Mouse (Mus musculus) brain, embryonic 18.5 days (tissue): Measurements from ENCODE around the gene Zdhhc1.

Source experiments
- DNase-seq: peaks from one replicate; pipeline ENCODE4 v3.0.0-alpha.2; 2012; ENCODE audit warnings: low read depth, low spot score

The Zdhhc1 gene

DNA sequence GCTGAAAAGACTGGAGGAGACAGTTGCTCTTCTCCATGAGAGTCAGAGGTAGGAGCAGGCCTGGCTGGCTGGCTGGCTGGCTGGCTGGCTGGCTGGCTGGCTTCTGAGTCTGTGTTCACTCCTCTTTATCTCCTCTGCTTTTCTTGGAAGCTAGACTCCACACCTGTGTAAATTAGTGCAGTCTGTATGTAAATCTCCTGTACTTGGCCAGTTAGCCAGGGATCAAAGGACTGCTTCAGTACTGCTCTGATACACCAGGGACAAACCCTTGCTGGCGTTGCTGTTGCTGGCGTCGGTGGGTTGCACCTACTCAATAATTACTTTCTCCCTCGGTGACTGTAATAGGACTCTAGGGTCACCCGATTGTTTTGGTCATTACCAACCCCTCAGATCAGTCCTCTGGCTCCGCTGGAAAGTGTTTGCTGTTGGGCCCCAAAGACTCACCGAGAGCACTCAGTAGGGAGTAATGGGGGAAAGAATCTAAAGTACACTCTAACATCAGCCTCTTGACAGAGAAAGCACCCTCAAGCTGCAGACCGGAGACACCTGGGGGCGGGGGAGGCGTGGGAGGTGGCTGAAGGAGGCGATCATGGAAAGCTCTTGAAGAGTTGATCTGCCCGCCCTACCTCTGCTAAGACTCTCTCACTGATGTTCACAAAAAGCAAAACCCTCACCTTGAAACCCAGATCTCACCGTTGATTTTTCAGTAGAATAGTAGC, 35.5 kb downstream of the Zdhhc1 start:
- no peak for DNase-seq

DNA sequence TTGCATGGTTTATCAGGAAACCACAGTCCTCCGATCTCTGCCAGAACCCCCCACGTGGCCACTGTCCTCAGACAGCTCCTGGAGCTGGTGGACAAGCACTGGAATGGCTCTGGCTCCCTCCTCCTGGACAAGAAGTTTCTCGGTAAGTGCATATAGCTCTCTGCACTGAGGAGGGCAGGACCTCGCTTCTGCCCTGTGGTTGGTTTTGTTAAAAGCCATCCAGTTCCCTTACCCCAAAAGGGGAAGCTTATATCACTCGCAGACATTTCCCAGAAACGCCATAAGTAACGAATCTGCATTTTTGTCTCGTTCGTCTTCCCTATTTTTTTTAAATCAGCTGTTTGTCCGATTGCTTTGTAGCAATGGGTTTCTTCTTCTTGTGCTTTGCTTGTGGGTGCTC, 41.5 kb downstream of the Zdhhc1 start:
- no peak for DNase-seq

DNA sequence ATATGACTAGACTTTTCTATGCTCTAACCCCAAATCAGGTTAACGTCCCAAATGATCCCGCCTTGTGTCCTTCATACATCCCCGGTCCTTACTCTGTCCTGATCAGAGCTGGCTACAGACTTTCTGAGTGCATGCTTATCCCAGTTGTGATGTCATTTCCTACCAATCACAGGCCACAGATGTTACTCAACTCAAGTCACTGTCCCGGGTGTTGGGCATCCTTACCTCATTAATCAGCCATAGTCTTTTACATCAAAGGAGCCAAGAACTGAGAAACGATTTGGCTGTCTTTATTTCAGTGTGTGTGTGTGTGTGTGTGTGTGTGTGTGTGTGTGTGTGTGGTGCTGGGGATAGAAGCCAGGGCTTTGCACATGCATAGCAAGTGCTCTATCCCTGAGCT, 42.6 kb downstream of the Zdhhc1 start:
- DNase-seq = no peak

DNA sequence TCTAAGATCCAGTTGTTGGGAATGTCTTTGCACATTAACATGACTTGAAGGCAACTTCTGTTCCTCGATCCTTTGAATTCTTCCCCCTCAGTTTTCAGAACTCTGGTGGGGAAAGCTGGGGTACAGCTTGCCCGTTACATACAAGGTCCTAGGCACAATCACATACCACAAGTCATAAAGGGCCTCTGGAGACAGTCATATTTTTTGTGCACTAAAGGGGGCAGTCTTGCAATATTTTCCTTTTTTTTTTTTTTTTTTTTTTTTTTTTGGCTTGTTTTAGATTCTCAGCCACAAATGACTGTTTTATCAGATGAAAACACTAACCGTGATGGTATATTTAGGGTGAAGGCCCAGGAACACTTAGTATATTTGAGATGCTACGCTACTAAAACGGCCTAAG, 43.4 kb downstream of the Zdhhc1 start:
- no peak for DNase-seq

DNA sequence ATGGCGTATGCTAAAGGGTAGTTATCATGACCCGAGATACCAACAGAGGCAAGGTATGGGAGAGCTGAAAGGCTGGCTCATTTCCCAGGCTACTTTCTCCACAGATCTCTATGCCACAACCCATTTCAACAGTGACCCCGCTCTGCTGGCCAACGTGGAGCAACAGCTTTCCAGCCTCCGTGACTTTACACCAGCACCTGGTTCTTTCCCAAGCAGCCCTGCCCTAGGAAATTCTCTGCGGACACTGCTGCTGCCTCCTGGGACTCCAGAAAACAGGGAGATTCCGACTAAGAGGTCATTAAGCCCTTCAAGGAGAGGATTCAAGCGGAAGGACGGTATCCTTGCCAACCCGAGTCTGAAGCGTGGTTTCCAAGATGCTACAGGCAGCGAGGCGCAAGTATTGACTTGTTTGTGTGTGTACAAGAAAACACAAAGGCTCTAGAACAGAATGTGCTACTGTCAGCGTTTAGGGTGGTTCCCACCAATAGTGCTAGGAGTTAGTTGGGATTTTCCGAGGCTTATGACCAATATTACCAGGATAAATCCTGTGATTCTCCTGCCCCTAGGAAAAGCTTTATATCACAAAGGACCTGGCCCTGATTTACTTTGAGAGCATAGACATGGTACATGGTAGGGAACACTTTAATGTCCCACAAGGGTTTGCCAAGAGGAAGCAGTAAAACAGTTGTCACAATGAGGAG, 44.6 kb downstream of the Zdhhc1 start:
- DNase-seq = no peak

DNA sequence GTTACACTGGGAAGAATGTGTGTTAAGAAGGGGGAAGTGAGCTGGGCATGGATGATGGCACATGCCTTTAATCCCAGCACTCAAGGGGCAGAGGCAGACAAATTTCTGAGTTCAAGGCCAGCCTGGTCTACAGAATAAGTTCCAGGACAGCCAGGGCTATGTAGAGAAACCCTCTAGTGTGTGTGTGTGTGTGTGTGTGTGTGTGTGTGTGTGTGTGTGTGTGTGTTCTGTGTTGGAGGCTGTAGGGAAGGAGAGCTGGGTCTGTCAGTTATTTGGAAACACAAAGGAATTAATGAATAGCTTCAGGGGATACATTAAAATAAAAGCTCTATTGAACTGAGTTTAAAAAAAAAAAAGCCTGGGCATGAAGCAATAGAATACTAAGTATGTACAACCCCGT, 45.7 kb downstream of the Zdhhc1 start:
- DNase-seq = no peak

DNA sequence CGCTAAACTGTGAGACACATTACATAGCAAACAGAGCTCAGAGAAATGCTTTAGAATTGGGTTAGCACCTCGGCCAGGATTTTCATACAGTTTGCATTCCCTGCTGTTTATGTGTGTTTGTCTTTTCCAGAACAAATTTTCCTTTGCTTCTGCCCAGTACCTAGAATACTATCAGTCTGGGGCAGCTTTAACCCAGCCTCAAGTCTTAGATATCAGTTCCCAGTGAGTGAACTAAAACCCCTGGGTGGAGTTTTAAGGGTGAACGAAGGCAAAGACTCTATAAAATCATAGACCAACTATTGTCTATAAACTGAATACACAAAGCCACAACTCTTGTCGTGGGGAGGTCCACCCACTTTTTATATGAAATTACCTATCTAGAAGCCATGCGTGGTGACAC, 48.1 kb downstream of the Zdhhc1 start:
- no peak for DNase-seq

DNA sequence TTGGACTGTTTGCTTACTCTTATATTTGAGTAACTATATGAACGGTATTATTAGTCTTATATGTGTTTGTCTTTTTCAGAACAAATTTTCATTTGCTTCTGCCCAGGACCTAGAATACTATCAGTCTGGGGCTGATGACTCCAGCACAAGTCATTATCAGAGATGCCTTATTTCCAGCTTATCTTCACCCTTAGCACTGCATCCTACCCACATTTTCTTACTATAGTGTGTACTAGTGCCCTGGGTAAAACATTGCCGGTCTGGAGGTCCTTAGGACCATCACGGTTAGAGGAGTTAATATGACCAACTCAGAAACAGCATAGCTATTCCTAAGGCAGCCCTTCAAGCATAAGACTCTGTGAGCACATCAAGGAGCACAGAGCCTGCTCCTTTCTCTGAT, 48.5 kb downstream of the Zdhhc1 start:
- no peak for DNase-seq

DNA sequence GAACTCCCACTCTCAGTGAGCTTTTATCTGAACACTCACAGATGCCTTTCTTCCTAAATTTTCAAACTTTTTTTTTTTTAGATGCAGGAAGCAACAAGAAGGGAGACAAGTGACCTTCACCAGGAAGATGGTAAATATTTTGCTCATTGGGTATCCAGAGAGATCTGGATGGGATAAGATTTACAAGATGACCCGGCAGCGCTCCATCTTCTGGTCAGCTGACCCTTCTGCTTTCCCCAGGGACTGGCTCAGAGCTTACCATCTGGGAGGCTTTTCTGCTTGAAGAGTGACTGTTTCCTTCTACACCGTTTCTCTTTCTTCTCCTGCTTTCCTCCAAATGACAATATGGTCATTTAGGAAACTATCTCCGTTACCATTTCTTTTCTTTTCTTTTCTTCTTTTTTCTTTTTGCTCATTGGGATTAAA, 50.6 kb downstream of the Zdhhc1 start:
- DNase-seq = no peak

DNA sequence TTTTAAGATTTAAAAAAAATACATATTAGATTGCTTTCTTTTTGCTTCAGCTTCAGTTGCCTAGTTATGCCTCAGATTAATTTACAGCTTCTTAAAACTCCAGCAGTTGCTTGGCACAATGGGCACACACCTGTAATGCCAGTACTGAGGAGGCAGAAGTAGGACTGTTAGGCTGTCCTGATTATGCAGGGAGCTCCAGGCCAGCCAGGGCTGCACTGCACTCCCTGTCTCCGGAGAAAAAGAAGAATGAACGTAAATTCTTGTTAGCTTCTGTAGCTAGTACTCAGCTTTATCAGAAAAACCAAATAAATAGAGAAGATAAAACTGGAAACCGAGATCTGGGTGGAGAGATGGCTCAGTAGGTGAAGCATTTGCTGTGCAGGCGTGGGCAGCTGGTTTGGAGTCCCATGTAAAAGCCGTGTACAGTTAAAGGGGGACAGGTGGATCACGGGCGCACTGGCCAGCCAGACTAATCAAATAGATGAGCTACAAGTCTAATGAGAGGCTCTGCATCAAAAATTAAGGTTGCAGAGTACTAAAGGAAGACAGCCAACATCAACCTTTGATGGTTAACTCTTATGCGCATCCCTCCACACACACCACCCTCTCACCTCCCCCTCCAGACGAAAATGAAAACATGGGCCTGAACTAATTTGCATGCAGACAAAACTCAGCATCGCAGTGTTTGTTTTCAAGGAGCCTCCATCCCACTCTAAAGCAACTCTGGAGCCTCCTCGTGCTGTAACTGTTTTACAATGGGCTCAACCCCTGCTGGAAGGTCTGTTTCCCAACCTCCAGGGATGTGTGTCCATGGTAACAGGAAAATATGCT, 51.2 kb downstream of the Zdhhc1 start:
- DNase-seq = no peak

DNA sequence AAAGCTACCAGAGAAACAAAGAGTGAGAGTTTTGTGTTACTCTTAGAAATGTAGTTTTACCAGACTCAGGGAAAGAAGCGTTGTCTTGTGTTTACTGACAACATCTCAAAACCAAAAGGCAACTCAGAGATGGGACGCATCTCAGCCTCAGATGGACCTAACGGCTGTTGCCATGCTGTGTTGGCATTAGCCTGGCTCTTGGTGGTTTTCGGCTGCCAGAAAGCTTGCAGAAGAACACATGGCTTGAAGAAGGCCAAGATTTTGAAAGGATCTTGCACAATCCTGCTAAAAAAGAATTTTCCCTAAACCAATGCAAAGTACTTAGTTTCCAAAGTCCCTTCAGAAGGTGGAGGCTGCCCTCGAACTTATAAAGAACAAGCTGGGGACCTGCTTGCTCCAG, 54.0 kb downstream of the Zdhhc1 start:
- no peak for DNase-seq

DNA sequence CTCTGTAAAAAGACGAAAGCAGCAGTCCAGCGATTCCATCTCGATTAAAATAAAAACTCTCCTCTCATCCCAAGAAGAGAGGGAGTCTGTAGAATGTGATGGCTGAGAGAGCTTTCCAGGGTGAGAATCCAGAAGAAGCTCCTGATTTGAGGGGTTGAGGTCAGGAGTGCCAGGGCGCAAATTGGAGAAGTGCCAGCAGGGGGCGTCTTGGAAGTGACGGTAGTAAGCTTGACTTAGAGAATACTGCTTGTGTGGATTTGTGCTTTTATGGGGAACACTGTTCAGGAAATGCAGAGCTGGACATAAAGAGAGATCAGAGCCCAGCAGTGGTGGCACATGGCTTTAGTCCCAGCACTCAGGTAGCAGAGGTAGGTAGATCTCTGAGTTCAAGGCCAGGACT, 55.3 kb downstream of the Zdhhc1 start:
- no peak for DNase-seq

DNA sequence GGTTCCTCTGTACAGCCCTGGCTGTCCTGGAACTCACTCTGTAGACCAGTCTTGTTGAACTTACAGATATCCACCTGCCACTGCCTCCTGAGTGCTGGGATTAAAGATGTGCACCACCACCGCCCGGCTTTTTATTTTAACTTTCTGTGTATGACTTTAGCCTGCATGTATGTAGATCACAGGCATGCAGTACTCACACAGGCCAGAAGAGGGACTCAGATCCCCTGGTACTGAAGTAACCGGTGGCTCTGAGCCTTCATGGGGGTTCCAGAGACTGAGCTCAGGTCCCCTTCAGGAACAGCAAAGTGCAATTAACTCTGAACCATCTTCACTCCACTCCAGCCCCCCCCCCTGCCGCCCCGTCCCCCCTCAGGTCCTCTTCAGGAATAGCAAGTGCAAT, 57.8 kb downstream of the Zdhhc1 start:
- no peak for DNase-seq

DNA sequence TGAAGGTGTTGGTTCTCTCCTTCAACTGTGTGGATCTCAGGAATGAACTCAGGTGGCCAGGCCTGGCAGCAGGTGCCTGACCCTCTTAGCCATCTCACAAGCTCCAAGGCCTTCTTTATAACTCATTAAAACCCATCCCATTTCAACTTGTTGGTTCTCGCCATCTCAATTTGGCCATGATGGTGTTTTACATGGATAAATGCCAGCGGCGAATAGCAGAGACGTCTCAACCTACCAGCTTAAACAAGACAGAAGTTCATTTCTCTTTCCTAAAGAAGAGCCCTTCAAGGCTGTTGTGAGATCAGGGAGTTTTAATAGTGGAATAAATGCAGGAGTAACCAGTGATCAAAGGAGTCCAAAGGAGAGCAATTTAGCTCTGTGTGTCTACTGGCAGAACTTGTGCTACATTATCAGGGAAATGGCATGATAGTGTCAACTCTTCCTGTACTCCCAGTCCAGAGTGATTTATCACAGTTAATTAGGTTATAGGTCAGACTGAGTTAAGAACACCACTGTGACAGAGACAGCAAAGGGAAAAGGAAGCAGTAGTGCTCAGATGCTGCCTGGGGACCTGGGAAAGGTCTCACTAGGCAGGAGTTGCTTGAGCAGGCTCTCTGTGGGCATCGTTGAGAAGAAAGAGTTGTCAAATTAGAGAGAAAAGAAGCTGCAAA, 59.5 kb downstream of the Zdhhc1 start:
- no peak for DNase-seq

DNA sequence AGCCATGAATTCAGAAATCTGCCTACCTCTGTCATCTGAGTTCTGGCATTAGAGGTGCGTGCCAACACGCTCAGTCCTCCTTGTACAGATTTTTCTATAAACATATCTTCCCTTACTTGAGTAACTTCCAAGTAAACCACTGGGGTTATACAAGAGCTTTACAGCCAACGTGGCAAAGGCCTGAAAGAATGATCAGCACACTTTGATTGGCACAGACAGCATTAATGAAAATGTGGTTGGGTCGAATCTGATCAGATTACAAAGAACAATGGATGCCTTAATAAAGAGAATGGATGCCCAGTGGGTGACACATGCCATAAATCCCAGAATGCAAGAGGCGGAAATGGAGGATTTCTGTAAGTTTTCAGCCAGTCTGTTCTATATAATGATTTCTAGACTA, 60.5 kb downstream of the Zdhhc1 start:
- DNase-seq = no peak

DNA sequence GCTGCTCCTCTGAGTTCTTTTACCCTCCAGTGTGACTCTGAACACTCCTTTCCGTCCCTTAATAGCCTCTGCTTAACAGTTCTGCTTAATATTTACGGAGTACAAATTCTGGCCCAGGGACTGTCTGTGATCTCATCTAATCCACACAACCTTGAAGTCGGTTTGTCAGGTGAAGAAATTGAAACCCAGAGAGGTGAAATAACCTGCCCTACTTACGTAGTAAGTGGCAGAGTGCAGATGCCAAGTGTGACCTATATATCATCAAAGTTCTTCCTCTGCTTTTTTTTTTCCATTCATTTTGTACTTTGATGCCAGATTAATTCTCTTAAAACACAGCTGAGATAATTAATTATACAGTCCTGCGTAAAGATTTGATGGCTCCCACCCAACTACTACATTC, 62.6 kb downstream of the Zdhhc1 start:
- no peak for DNase-seq

DNA sequence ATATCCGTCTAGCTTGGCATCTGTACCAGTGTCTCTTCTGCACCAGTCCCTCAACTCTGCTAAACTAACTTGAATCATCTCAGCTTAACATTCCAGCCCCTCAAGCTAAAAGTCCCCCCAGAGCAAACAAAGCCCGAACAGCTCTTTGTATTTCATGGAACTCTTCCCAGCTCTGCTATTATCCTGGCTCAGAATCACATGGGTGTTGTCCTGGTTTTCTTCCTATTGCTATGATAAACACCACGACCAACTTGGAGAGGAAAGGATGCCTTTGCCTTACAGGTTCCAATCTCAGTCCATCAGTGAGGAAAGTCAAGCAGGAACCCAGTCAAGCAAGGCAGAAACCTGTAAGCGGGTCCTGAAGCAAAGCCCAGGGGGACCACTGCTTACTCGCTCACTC, 63.2 kb downstream of the Zdhhc1 start:
- DNase-seq = no peak

DNA sequence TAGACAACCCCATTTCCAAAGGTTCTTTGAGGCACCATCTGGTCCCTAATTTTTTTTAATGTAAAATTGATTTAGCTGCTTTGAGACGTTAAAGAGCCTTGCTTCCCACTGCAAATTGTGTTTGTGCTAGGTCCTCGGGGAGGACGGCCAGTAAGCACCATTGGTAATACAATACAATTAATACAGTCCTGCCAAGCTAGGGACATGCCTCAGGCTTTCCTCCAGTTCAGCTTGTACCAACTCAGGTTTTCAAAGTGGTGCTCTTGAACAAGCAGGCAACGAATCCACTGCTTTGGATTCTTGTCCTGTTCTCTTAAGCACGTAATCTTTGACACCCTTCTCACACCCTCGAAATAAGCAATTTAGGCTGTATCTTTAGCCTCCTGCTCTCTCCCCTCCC, 63.7 kb downstream of the Zdhhc1 start:
- DNase-seq = no peak

DNA sequence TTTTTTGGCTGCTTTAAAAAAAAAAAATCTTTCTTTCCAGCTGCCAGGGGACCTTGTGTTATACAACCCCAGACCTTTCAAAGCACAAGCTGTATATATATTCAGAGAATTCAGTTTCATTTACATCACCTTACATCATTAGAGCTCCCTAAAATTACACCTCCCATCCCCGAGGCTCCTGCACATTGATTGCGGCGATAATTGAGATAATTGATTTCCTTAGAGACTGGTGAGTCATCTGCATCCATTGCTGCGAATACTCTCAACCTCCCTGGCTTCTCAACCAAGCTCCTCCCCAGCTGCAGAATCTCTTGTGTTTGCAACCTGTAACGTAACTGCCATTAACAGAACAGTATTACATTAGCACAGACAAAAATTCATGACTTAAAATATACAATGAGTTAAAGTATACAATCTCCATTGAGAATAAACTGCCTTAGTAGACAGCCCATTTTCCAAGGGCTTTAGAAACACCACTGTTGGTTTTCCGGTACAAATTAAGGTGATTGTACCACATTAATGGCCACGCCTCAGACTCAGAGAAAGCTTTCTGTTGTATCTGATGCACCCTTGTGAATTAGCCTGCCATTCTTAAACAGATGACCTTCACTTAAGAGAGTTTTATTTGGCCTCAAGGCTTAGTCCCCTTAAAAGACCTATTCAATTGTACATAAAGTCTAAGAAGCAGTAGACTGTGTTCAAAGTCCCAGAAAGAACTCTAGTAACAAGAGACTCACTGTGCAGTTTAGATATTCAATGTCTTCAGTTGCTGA, 64.8 kb downstream of the Zdhhc1 start:
- DNase-seq = no peak

DNA sequence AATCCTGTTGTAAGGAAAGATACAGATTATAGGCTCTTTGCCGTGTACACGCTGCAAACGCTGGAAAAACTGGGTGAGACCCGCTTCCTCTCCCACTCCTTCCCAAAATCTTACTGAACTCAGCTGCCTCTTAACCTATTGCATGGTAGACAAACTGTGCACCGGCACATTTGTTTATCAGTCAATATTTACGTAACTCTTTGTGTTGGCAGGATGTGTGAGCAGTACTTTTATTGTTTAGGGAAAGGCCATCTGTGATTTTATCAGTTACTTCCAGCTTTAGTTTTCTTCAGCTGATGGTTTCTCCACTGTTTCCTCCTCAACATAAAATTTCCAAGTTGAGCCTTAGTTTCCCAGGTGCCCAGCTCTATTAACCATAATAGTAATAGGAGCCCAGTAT, 69.8 kb downstream of the Zdhhc1 start:
- no peak for DNase-seq
